Mouse (Mus musculus) gastrocnemius, postnatal 4 days (tissue): ENCODE results near the gene Nrip1. TPM values are rescaled to one million over a fixed set of nuclear protein-coding genes. Genes with fewer than 3 reads are reported as not detected.
"Not testable (repeated sequence)": the region's sequence is repeated elsewhere in the genome, so short reads cannot be mapped to it uniquely, and the experiment has no call there.

Experiments
- DNase-seq, 2 experiments: peaks; one replicate each; pipeline ENCODE4 v3.0.0; 2021 to 2022; ENCODE audit warnings: low spot score in 2 of 2, mixed read lengths in 2 of 2
- long read RNA-seq, 2 experiments: library from polyadenylated mRNA; stranded (forward); transcript quantifications; one replicate each; pipeline ENCODE4 v2.0.0; 2021
- total RNA-seq, 2 experiments: library from RNA; stranded (reverse); gene quantifications; 2 replicates each; pipeline ENCODE4 v1.2.3; 2021

Nrip1 gene
- 10 to 100 TPM; 47.0 to 51.5 TPM for total RNA-seq
- long read RNA-seq, experiment 1, full-length matches to known transcripts, result 4 of 7 reads
- long read RNA-seq, experiment 1, partial matches to known transcripts, result 0 of 7 reads
- long read RNA-seq, experiment 1, other reads (novel, unspliced or antisense), result 3 of 7 reads
- long read RNA-seq, experiment 2, full-length matches to known transcripts, result 3 of 8 reads
- long read RNA-seq, experiment 2, partial matches to known transcripts, result 0 of 8 reads
- long read RNA-seq, experiment 2, other reads (novel, unspliced or antisense), result 5 of 8 reads

DNA sequence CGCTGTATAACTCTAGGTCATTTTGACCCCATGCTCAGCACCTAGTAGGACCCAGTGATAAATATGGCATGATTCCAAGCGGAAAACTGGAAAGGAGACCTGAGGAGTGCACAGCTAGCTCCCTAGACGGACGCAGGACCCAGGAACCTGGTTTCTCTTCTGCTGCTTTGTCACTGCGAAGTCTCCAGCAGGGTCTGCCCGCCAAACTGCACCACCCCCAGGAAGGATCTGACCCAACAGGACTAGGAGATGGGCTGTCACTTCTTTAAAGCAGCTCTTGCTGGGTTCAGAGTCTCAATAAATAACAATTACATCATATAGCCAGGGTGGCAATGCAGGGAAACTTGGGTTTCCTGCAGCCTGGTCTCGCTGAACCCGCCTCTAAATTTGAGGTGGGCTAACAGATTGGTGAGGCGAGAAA is at the start of gene Nrip1:
TSS of gene Nrip1 (minus strand) at position 157 of the 421 bp plus-strand sequence.
- peak in 1 of 2 experiments; percentile 48 for DNase-seq

DNA sequence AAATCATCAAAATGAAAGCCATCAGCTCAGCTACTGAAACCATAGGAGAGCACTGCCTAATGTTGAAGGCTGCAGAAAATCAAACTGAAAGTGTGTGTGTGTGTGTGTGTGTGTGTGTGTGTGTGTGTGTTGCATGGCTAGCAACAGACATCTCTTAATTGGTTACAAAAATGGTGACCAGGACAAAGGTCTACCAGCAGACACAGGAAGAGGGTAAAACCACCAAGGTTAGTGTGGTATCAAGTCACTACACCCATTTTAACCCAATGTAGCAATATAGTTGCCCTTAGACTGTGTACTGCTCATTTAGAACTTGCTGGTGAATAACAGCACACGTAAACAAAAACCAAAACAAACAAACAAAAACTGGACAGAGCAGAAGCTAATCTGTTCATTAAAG is 48.9 kb upstream of the Nrip1 start:
- DNase-seq, result no peak

DNA sequence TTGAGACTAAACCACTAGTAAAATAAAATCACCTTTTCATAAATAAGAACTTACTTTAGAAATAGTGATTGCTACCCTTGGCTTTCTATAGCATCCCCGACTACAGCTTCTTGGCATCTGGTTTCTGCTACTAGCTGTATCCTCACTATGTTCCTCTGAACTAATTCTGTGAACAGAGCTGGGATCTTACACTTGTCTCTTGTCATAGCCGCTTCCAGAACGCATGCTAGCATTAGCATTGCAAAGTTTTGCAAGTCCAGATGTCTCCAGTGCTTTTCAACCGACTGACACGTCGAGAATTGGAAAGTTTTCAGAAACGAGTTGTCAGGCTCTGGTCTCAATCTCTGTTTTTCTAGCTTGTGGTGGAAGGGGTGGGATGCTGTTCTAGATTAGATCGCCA is 46.2 kb upstream of the Nrip1 start:
- DNase-seq, result no peak

DNA sequence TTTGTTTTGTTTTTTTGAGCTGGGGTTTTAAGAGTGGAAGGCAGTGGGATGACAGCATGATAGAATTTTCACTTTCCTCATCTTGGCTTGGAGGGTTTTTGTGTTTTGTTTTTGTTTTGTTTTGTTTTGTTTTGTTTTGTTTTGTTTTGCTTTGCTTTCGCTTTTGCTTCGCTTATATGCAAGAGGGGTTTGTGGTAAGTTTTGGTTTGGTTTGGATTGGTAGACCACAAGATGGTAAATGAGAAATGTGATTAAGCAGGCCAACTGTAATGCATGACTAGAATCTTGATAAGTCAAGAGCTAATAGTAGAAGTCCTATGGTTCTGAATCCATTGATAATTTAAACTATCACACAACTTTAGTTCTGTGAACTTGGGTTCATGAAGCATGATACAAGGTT is 42.9 kb upstream of the Nrip1 start:
- no peak for DNase-seq

DNA sequence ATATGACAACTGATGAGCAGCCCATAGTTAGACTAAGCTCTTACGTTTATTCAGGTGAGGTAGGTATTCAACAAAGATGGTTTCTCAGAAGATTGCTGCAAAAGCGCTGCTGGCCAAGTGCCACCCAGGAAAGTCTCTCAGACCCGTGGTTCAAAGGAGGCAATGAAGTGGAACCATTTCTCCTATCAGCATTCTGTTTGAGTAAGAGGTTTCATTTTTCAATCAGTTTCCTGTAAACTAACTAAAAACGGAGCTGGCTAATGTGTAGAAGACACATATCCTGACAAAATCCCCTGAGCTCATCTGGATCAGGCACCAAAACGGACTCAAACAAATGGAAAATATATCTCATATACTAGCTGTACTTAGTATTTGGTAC is 42.4 kb upstream of the Nrip1 start:
- DNase-seq, result no peak

DNA sequence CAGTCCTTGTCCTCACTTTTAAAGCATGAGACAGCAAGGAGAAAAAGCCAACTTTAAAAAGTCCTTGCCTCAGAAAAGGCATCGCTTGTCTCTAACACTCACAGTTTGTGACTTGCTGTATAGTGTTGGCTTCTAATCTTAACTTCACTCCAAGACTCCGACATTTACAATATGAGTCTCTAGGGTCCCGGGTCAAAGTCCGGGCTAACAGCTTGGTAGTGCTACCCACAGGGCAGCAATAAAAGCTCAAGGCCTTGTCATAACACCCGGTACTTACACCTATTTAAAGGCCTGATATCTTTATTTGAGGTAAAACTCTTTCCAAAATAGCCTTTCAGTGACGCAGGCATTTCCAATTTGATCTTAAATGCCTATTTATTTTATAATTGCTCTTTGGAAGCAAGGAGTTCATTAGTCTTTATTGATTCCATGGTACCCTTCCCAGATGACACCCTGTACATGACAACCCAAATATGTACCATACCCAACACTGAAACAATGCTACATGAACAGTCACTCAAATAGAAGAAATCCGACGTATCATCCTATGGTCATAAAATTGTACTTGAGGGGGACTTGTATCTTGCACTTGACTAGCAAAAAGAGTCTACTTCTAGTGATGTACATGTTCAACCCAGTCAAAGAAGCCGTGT is 41.9 kb upstream of the Nrip1 start:
- no peak for DNase-seq

DNA sequence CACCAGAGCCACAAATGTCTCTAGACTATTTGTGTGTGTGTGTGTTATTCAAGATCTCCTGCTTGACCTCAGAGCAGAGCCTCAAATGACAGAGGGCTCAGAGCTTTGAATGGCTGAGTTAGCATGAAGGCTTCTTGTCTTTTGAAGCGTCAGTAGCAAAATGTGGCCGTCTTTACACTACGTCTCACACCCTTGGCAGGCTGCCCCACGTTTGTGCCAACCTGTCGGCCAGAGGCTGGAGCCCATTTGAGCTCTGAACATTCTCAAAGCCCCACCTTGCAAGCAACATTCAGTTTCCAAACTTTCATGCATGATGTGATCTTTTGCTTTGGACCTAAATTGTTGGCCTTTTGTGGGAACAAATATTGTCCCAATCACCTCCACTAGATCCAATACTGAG is 40.9 kb upstream of the Nrip1 start:
- peak in 1 of 2 experiments; percentile 18 for DNase-seq

DNA sequence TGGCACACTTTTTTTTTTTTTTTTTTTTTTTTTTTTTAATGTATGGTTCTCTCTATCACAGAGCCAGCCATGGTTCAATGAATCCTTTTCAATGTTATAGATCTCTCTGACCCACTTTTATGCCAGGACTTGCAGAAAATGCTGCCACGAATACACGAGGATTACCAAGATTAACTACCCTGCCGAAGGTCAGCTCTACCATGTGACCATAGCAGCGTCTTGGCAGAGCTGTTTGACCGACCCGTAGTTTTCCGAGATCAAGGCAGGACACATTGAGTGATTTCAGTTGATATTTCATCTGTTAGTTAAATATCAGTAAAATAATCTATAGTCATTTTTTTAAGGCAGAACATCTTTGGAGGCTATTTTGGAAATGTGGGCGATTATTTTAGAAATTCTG is 40.0 kb upstream of the Nrip1 start:
- no peak for DNase-seq

DNA sequence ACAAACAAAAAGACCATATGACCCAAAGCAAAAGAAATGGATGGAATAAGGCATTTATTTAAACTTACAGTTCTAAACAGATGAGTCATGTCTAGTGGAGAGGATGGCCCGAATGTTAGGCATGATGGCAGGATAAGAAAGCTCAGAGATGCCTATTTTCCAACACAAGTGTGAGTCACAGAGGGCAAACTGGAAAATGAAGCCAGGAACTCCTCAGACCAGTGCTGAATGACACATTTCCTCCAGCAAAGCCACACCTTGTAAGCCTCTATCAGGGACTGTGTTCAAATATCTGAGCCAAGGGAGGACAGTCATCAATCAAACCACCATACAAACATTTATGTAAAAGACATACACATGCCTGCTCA is 35.7 kb upstream of the Nrip1 start:
- DNase-seq, result no peak

DNA sequence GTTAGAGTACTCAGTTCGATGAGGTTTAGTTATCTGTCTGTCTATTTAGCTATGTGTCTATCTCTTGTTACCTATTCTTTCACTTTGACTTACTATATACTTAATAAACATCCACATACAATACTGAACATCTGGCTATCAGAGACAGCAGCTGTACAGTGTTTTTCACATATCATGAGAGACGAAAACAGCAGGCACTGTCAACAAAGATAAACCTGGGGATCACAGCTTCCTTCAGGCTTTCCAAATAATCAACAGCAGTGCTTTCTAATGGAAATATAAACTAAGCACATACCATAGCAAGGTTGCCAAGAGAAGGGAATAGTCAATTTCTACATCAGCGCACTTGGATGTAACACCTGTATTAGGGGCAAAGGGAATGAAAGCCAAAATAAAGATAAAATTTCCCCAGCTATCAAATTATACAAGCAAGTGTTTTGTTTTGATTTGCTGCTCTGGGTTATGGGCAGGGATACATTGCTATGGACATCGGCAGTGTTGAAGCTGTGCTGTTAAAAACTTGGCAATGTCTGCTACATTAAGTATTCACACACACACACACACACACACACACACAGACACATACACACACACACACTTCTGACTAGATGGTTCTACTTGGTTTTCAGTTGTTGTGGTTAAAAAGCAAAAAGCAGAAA is 35.2 kb upstream of the Nrip1 start:
- no peak for DNase-seq

DNA sequence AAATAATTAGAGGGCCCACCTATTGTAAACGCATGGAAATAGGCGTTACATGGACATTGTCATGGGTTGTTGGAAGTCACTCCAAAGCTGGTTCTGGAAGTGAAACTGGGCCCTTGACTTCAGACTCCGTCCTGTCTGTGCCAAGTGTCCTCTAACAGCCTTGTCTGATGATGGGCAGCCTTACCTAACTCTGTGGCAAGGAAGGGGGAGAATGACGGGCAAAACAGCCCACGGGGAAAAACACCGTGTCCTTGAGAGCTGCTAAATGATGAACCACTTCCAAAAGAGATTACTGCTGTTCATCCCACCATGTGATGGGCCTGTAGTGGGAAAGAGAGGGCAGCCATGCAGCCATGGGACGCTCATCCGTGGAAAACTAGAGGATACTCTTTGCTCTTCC is 34.6 kb upstream of the Nrip1 start:
- no peak for DNase-seq

DNA sequence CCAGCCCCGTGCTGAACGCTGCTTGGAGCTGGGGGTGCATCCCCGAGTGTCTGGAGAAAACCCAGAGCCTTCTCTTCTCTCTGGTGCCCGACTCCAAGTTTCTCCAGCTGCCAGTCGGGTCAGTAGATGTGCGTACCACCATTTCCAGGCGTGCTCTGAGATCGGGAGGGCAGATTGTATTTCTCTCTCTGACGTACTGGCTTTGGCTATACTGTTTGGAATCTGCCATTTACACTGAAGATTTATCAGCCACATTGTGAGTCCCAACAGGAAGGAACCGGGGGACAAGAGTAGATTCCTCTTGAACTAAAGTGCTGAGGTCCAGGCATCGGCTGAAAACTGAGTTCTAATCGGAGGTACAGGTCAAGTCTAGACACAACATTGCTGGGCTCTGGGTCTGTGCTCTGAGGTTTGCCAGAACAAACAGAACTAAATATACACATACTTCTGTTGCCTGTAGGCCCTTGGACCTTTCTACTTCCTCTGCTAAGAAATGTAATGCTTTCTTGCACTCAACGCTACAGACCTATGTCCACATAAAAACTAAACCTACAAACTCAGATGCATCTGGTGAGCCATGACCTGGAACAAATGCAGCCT is 33.8 kb upstream of the Nrip1 start:
- no peak for DNase-seq

DNA sequence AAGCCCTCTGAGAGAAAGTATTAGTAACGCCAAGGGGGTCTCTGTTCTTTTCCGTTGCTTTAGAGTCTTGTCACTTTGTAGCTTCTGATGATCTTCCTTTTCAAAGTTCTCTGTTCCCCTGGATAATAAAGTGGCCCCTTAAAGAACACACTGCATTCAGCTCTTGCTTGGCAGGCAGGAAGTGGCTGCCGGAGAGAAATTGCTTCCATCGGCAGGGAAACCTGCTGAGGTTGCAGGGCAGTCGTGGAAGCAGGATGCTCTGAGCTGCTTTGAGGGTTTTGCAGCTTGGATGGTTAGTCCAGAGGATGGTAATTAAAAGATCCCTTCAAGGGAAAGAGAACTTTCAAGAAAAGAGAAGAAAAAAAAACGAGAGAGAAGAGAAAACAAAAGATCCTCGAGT is 33.3 kb upstream of the Nrip1 start:
- DNase-seq, result no peak

DNA sequence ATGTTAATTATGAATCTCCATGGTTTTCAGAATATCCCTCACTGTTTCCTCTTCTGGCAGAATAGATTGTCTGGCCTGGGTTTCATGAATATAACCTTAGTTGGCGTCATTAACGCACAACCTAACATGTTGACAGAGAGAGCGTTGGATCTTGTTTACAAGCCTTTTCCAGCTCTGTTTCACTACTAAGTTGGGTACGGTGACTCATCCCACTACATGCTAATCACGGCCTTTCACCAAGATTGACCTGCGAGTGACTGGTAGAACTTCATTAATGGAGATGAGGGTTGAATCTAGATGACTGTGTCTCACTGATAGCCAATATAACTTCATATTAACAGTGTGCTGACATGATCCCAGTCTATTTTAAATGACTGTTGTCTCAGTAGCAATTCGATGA is 32.7 kb upstream of the Nrip1 start:
- DNase-seq, result no peak

DNA sequence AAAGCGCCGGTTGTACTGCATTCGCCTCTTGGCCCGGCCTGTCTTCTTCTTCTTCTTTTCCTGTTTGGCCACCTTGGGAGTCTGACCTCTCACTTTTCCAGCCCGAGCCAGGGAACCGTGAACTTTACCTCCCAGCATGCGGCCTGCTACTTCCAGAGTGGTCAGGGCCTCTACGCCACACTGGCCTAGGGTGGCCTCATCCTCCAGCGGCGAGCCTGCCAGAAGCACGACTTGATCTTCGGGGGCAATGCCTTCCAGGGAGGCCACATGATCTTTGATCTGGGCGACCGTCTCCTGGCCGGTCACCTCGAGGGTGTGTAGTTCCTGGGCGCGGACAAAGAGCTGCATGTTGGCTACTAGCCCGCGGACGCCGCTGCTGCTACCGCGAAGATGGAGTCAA is 29.7 kb upstream of the Nrip1 start:
- not testable (repeated sequence) for DNase-seq

DNA sequence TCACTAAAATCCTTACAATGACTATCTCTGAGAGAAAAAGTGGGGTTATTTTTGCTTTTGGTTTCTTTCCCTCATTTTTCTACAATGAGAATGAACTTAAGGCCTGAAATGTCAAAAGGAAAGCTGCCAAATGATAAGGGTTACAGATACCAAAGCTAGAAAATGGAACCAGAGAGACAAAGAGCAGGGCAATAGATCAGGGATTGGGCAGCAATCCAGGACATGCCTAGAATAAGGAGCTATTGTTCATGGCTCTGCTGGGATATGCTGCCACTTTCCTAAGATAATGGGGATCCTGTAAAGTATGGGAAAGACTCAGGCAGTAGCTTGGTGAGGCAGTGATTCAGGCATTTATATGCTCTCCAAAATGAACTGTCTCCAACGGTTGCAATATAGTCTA is 22.9 kb upstream of the Nrip1 start:
- no peak for DNase-seq

DNA sequence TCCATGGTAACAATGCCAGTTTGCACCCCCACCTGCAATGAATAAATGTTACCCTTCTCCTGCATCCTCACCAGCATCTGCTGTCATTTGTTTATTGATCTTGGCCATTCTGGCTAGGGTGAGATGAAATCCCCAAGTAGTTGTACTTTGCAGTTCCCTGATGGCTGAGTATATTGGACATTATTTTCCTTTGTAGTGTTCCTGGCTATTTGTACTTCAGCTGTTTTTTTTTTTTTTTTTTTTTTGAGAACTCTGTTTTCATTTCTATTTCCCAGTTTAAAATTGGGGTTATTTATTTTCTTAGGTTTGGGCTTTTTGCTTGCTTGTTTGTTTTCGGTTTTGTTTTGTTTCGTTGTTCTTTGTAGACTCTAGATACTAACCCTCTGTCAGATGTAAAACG is 19.6 kb upstream of the Nrip1 start:
- DNase-seq, result no peak

DNA sequence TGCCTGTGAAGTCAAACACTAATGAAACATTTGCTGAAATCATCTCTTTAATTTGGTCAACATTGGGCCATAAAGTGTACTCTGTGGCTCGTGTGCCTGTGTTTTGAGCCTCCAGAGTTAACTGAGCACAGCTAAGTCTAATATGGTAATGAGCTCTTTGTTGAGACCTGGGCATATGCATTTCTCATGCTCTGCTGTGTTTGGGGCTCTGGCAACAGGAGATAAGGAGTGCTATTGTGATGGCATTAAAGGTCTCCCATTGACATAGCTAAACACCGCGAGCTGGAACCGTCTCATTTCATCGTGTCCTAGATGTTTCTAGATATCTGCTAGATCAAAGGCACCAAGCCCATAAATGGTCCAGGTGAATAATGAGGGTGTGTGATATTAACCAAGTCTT is 12.9 kb upstream of the Nrip1 start:
- no peak for DNase-seq

DNA sequence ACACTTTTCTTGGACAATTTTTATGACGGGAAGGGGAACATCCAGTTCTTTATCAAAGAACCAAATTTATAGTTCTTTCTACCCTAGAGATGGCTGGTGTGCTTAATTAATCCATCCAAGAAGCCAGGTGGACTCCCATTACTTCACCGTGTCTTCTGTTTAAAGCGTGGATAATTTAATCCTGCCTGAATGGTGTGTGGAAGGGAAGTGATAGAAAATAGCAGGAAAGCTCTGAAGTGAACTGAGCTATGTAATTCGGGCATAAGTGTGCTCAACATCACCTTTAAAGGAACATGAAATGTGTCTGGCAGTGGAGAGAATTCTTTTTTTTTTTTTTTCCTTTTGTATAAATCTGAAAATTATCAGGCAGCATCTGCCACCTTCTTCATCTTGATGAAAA is 12.4 kb upstream of the Nrip1 start:
- no peak for DNase-seq

DNA sequence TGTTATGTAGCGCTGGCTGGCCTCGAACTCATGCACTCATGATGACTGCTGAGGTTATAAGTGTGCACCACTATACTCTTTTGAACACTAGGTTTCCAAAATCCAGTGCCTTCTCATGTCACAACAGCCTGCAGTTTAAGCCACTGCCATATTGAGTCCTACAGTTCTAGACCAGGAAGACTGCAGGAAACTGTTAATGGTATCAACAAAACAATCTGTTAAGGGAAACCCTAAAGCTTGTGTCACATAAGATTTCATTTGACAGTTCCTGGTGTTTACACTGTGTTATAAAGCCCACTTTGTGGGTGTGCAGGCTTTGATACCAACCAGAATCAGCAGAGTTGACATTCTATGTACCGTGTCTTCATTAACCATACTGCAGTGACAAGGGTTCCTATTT is 3.6 kb upstream of the Nrip1 start:
- no peak for DNase-seq

DNA sequence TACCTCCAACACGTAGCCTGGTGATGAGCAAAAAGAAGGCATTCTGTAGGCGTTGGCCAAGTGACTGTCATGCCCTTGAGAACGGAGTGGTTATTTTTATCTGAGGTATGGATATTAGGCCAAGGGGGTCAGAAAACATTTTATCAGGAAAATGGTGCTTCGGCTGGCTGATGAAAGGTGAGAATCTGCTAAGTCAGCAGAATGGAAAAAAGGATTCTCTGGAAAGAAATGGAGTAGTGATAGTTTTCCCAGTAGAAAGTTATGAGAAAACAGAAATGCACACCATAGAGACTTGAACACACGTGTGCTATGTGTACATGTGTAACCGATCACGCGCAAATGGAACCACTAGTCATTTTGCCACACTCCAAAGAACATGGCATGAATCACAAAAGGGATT is 3.0 kb upstream of the Nrip1 start:
- DNase-seq, result no peak

DNA sequence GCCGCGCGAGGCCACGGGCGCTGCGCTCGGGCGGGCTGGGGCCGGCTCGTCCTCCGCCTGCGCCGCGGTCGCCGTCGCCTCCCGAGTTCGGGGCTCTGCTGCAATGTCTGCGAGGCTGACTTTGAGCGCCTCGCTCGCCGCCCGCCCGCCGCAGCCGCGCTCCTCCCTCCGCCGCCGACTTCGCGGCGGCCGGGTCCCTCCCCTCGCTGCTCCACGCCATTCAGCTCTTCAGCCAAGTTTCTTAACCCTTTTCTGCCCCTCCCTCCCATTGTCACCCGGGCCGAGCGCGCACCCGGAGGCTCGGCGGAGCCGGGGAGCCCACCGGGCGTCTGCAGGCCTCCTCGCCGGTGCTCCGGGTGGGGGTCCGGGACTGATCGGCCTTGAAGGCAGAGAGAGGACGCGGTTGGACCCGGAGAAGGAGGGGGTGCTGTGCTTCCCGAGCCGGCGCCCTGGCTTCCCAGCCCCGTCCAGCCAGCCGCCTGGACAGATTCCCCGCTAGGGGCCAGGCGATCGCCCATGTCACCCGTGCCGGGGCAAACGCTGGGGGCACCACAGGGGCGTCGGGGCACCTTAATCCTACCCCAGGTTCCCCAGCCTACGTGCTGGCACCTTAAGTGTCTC is 576 bp downstream of the Nrip1 start:
- peak; percentile 80 to 85 for DNase-seq
